Mouse (Mus musculus) limb, embryonic 11.5 days (tissue): ENCODE data around the gene Agap1. TPM values are rescaled to one million over a fixed set of nuclear protein-coding genes. Genes with fewer than 3 reads are reported as not detected.

Experiments
- ATAC-seq: fragments of 200-750 bp; cut with Nextera tagmentation; 2 replicates; pipeline ENCODE4 v1.8.0; 2017; ENCODE audit warnings: low read depth; ENCODE audit not compliant: insufficient number of reproducible peaks, low FRiP score, low TSS enrichment
- DNase-seq: peaks from one replicate; pipeline ENCODE4 v3.0.0-alpha.2; 2015; ENCODE audit warnings: low spot score
- H3K27ac ChIP-seq: fragments of 300-500 bp; sonication (generic); replicated peaks from 2 replicates; pipeline ENCODE4 v1.5.1; 2014; ENCODE audit warnings: low read depth, mild to moderate bottlenecking, low read length
- H3K27me3 ChIP-seq: fragments of 300-500 bp; sonication (generic); 2 replicates; pipeline ENCODE4 v1.6.1; 2014; ENCODE audit warnings: mild to moderate bottlenecking, low read length, mixed read lengths; ENCODE audit not compliant: control insufficient read depth, insufficient read depth
- H3K36me3 ChIP-seq: fragments of 300-500 bp; sonication (generic); 2 replicates; pipeline ENCODE4 v1.6.1; 2014; ENCODE audit warnings: mild to moderate bottlenecking, low read length, moderate library complexity, mixed read lengths; ENCODE audit not compliant: control insufficient read depth, insufficient read depth
- H3K4me1 ChIP-seq: fragments of 300-500 bp; sonication (generic); 2 replicates; pipeline ENCODE4 v1.6.1; 2014; ENCODE audit warnings: low read length, mixed read lengths; ENCODE audit not compliant: control insufficient read depth, insufficient read depth
- H3K4me2 ChIP-seq: fragments of 300-500 bp; sonication (generic); 2 replicates; pipeline ENCODE4 v1.6.1; 2014; ENCODE audit warnings: low read depth, mild to moderate bottlenecking, moderate library complexity; ENCODE audit not compliant: severe bottlenecking
- H3K4me3 ChIP-seq: fragments of 300-500 bp; sonication (generic); 2 replicates; pipeline ENCODE4 v1.5.1; 2014; ENCODE audit warnings: low read depth, low read length
- H3K9ac ChIP-seq: fragments of 300-500 bp; sonication (generic); 2 replicates; pipeline ENCODE4 v1.6.1; 2014; ENCODE audit warnings: mild to moderate bottlenecking, low read length
- H3K9me3 ChIP-seq: fragments of 300-500 bp; sonication (generic); 2 replicates; pipeline ENCODE4 v1.6.1; 2016; ENCODE audit warnings: low read length; ENCODE audit not compliant: control insufficient read depth
- WGBS: fragments of 180-500 bp; shearing (Covaris S2); extraction: QIAGEN DNeasy Blood & Tissue Kit; methylation state at CpG from one replicate; pipeline ENCODE4 v1.1.7; 2014; 5-methylcytosine and 5-hydroxymethylcytosine counted together
- polyA plus RNA-seq: library from polyadenylated mRNA; unstranded; fragments of >200 nt; fragmentation: Nextera tagmentation; extraction: Ambion mirVana; gene quantifications from 2 replicates; pipeline ENCODE4 v1.2.1, GENCODE M21; 2014

Gene Agap1
- polyA plus RNA-seq, 1 experiment from 2014 or later = 14.0 TPM

- Histone ChIP-seq H3K4me3 (no peak overlapping the region), H3K4me1 (peaks cover 8% of the 10 kb centered on the region), H3K27me3 (no peaks in the 10 kb centered on the region), H3K4me2 (no peak overlapping the region), H3K9me3 (no peaks in the 10 kb centered on the region), H3K27ac (no peak overlapping the region), H3K36me3 (peaks cover 8% of the 10 kb centered on the region; the same call in 1 of the 2 replicates), H3K9ac (no peak overlapping the region)
- 91% methylated on average over 9 of the region's 9 CpGs for WGBS
- ATAC-seq (no peak), DNase-seq (no peak)
Measured at GRCm38 (mm10) chr1:89674681-89675080, 220.1 kb downstream of the Agap1 start.

GRCm38 (mm10) chr1:89676411-89676810 lies 221.8 kb downstream of the Agap1 start:
- H3K4me2 ChIP-seq = no peak overlapping the region
- no peaks in the 10 kb centered on the region for H3K9me3 ChIP-seq
- H3K4me1 ChIP-seq = no peaks in the 10 kb centered on the region
- no peak overlapping the region for H3K9ac ChIP-seq
- DNase-seq (no peak), ATAC-seq (no peak)
- no peak overlapping the region for H3K4me3 ChIP-seq
- no peaks in the 10 kb centered on the region for H3K27me3 ChIP-seq
- no peak overlapping the region for H3K27ac ChIP-seq
- 77% methylated on average over 4 of the region's 4 CpGs for WGBS
- H3K36me3 ChIP-seq = peaks cover 8% of the 10 kb centered on the region; the same call in 1 of the 2 replicates

- no peak for ATAC-seq
- 77% methylated on average over 7 of the region's 7 CpGs for WGBS
- Histone ChIP-seq H3K27ac (no peak overlapping the region), H3K4me1 (no peaks in the 10 kb centered on the region), H3K36me3 (no peaks in the 10 kb centered on the region), H3K4me2 (no peak overlapping the region), H3K27me3 (no peaks in the 10 kb centered on the region), H3K9ac (no peak overlapping the region), H3K9me3 (no peaks in the 10 kb centered on the region), H3K4me3 (no peak overlapping the region)
- DNase-seq = no peak
Measured at GRCm38 (mm10) chr1:89680673-89681072, 226.1 kb downstream of the Agap1 start.

GRCm38 (mm10) chr1:89688914-89689313 lies 234.3 kb downstream of the Agap1 start:
- WGBS = 88% methylated on average over 10 of the region's 10 CpGs
- no peaks in the 10 kb centered on the region for H3K4me1 ChIP-seq
- no peaks in the 10 kb centered on the region for H3K9me3 ChIP-seq
- ATAC-seq = no peak
- H3K27ac ChIP-seq = no peak overlapping the region
- no peak overlapping the region for H3K9ac ChIP-seq
- no peak for DNase-seq
- H3K4me2 ChIP-seq = no peak overlapping the region
- H3K4me3 ChIP-seq = no peak overlapping the region
- no peaks in the 10 kb centered on the region; the same call in 1 of the 2 replicates for H3K36me3 ChIP-seq
- H3K27me3 ChIP-seq = no peaks in the 10 kb centered on the region

GRCm38 (mm10) chr1:89689544-89690212 lies 235.1 kb downstream of the Agap1 start:
- no peak for ATAC-seq
- Histone ChIP-seq H3K4me2 (no peak overlapping the region), H3K27ac (no peak overlapping the region), H3K4me1 (no peaks in the 10 kb centered on the region), H3K9ac (no peak overlapping the region), H3K27me3 (no peaks in the 10 kb centered on the region), H3K4me3 (no peak overlapping the region), H3K36me3 (no peaks in the 10 kb centered on the region; the same call in 1 of the 2 replicates), H3K9me3 (no peaks in the 10 kb centered on the region)
- DNase-seq = no peak
- WGBS = 87% methylated on average over 22 of the region's 22 CpGs

- Histone ChIP-seq H3K36me3 (no peaks in the 10 kb centered on the region), H3K4me3 (no peak overlapping the region), H3K27ac (no peak overlapping the region), H3K4me1 (no peaks in the 10 kb centered on the region), H3K9ac (no peak overlapping the region), H3K9me3 (no peaks in the 10 kb centered on the region), H3K4me2 (no peak overlapping the region), H3K27me3 (no peaks in the 10 kb centered on the region)
- DNase-seq (no peak), ATAC-seq (no peak)
- WGBS = 67% methylated on average over 1 of the region's 1 CpGs
Measured at GRCm38 (mm10) chr1:89691096-89691495, 236.5 kb downstream of the Agap1 start.

- Histone ChIP-seq H3K9me3 (no peaks in the 10 kb centered on the region), H3K4me1 (no peaks in the 10 kb centered on the region), H3K36me3 (no peaks in the 10 kb centered on the region), H3K9ac (no peak overlapping the region), H3K4me3 (no peak overlapping the region), H3K4me2 (no peak overlapping the region), H3K27ac (no peak overlapping the region), H3K27me3 (no peaks in the 10 kb centered on the region)
- 91% methylated on average over 12 of the region's 12 CpGs for WGBS
- no peak for DNase-seq
- ATAC-seq = no peak
Measured at GRCm38 (mm10) chr1:89692420-89692819, 237.8 kb downstream of the Agap1 start.

GRCm38 (mm10) chr1:89694916-89695315 lies 240.3 kb downstream of the Agap1 start:
- no peaks in the 10 kb centered on the region for H3K9me3 ChIP-seq
- H3K4me2 ChIP-seq = no peak overlapping the region
- no peak overlapping the region for H3K27ac ChIP-seq
- WGBS = 93% methylated on average over 5 of the region's 5 CpGs
- no peak overlapping the region for H3K4me3 ChIP-seq
- H3K9ac ChIP-seq = no peak overlapping the region
- ATAC-seq = no peak
- H3K36me3 ChIP-seq = no peaks in the 10 kb centered on the region
- DNase-seq = no peak
- no peaks in the 10 kb centered on the region for H3K4me1 ChIP-seq
- H3K27me3 ChIP-seq = no peaks in the 10 kb centered on the region

GRCm38 (mm10) chr1:89697241-89697640 lies 242.6 kb downstream of the Agap1 start:
- H3K27me3 ChIP-seq = no peaks in the 10 kb centered on the region
- 92% methylated on average over 2 of the region's 2 CpGs for WGBS

More at GRCm38 (mm10) chr1:89697241-89697640, 242.6 kb downstream of the Agap1 start:
- Histone ChIP-seq H3K36me3 (no peaks in the 10 kb centered on the region), H3K4me2 (no peak overlapping the region), H3K9me3 (no peaks in the 10 kb centered on the region), H3K27ac (no peak overlapping the region), H3K4me3 (no peak overlapping the region), H3K9ac (no peak overlapping the region), H3K4me1 (0 out of 2 replicates have a peak, but pooled peaks cover 1% of the 10 kb centered on the region)
- DNase-seq (no peak), ATAC-seq (no peak)
